Mouse (Mus musculus) heart, adult 2 months (tissue): Measurements from ENCODE around the gene Ehd1.

ENCODE experiments used
- CTCF ChIP-seq: fragments of 200-600 bp; IDR thresholded peaks from 2 replicates; pipeline ENCODE4 v1.8.1; 2022; ENCODE audit warnings: antibody characterized with exemption, mild to moderate bottlenecking, moderate library complexity
- POLR2A ChIP-seq: fragments of 200-500 bp; IDR thresholded peaks from 2 replicates; pipeline ENCODE4 v1.6.1; 2011; ENCODE audit warnings: mild to moderate bottlenecking, low read depth, low read length, control low read depth; ENCODE audit not compliant: insufficient read depth

DNA sequence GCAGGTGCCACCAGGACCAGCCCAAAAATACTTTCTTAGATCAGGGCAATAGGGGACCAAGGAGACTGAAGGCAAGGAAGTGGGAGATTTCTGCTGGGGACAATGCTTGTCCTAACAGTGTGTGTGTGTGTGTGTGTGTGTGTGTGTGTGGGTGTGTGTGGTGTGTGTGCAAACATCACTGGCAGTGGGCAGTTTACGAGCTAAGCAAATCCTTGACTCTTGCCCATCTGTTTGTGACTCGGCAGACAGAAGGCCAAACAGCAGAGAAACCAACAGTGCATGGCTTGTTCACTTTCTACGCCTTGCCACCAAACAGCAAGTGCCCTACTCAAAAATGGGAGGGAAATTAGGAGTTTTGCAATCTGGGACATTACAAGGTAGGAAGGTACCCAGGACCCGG lies 2.9 kb upstream of the Ehd1 start:
- TF ChIP-seq CTCF, result no peak
- no peak for TF ChIP-seq POLR2A
